Mouse (Mus musculus) splenic B cell, adult 2 months (primary cell): ENCODE measurements around the gene Treml4.

Experiments used
- DNase-seq: peaks from one replicate; pipeline ENCODE4 v3.0.0-alpha.2; 2011; ENCODE audit warnings: low read depth, low spot score
- H3K27me3 ChIP-seq: 2 replicates; pipeline ENCODE4 v1.6.1; 2012; ENCODE audit warnings: mild to moderate bottlenecking, low read length, moderate library complexity, mixed read lengths; ENCODE audit not compliant: control insufficient read depth, poor library complexity, insufficient read depth, severe bottlenecking
- H3K36me3 ChIP-seq: 2 replicates; pipeline ENCODE4 v1.6.1; 2012; ENCODE audit warnings: mild to moderate bottlenecking, low read length, moderate library complexity, mixed read lengths; ENCODE audit not compliant: control insufficient read depth, poor library complexity, insufficient read depth, severe bottlenecking

Gene Treml4

GRCm38 (mm10) chr17:48263741-48264362 lies at the start of gene Treml4:
Treml4 (plus strand) TSS chr17:48264295.
- no peaks in the 10 kb centered on the region for H3K27me3 ChIP-seq
- peak; percentile 39 for DNase-seq
- no peaks in the 10 kb centered on the region for H3K36me3 ChIP-seq

GRCm38 (mm10) chr17:48215429-48215828 lies 48.7 kb upstream of the Treml4 start:
- no peak for DNase-seq
- no peaks in the 10 kb centered on the region for H3K36me3 ChIP-seq
- no peaks in the 10 kb centered on the region for H3K27me3 ChIP-seq

- Histone ChIP-seq H3K27me3 (no peaks in the 10 kb centered on the region), H3K36me3 (no peaks in the 10 kb centered on the region)
- peak; percentile 17 for DNase-seq
These were observed 33.4 kb upstream of the Treml4 start for GRCm38 (mm10) chr17:48230680-48231079.

- peak; percentile 53 for DNase-seq
- H3K27me3 ChIP-seq: no peaks in the 10 kb centered on the region
- no peaks in the 10 kb centered on the region for H3K36me3 ChIP-seq
These were observed 31.6 kb upstream of the Treml4 start, which contains the start of gene Trem1 for GRCm38 (mm10) chr17:48232518-48232917. Trem1 (plus strand) TSS chr17:48232768.

GRCm38 (mm10) chr17:48233789-48234188 lies 30.3 kb upstream of the Treml4 start:
- no peaks in the 10 kb centered on the region for H3K27me3 ChIP-seq
- DNase-seq: no peak
- no peaks in the 10 kb centered on the region for H3K36me3 ChIP-seq

- no peak for DNase-seq
- H3K36me3 ChIP-seq: no peaks in the 10 kb centered on the region
- no peaks in the 10 kb centered on the region for H3K27me3 ChIP-seq
These were observed 29.5 kb upstream of the Treml4 start for GRCm38 (mm10) chr17:48234550-48234949.

- no peaks in the 10 kb centered on the region for H3K27me3 ChIP-seq
- no peaks in the 10 kb centered on the region for H3K36me3 ChIP-seq
- DNase-seq: no peak
These were observed 28.2 kb upstream of the Treml4 start for GRCm38 (mm10) chr17:48235773-48236370.

GRCm38 (mm10) chr17:48237621-48238020 lies 26.5 kb upstream of the Treml4 start:
- Histone ChIP-seq H3K27me3 (no peaks in the 10 kb centered on the region), H3K36me3 (no peaks in the 10 kb centered on the region)
- no peak for DNase-seq

GRCm38 (mm10) chr17:48247221-48247928 lies 16.7 kb upstream of the Treml4 start, which contains the start of gene Trem3:
Trem3 (plus strand) TSS chr17:48247777.
- Histone ChIP-seq H3K27me3 (no peaks in the 10 kb centered on the region), H3K36me3 (no peaks in the 10 kb centered on the region)
- DNase-seq: no peak

GRCm38 (mm10) chr17:48249039-48249438 lies 15.1 kb upstream of the Treml4 start:
- no peak for DNase-seq
- no peaks in the 10 kb centered on the region for H3K36me3 ChIP-seq
- H3K27me3 ChIP-seq: no peaks in the 10 kb centered on the region

- Histone ChIP-seq H3K36me3 (no peaks in the 10 kb centered on the region), H3K27me3 (no peaks in the 10 kb centered on the region)
- DNase-seq: no peak
These were observed 14.6 kb upstream of the Treml4 start for GRCm38 (mm10) chr17:48249501-48249900.

GRCm38 (mm10) chr17:48250631-48251030 lies 13.5 kb upstream of the Treml4 start:
- H3K27me3 ChIP-seq: no peaks in the 10 kb centered on the region
- DNase-seq: no peak
- H3K36me3 ChIP-seq: no peaks in the 10 kb centered on the region

- no peak for DNase-seq
- no peaks in the 10 kb centered on the region for H3K27me3 ChIP-seq
- H3K36me3 ChIP-seq: no peaks in the 10 kb centered on the region
These were observed 7.5 kb upstream of the Treml4 start for GRCm38 (mm10) chr17:48256575-48256974.

GRCm38 (mm10) chr17:48261868-48262267 lies 2.2 kb upstream of the Treml4 start:
- Histone ChIP-seq H3K27me3 (no peaks in the 10 kb centered on the region), H3K36me3 (no peaks in the 10 kb centered on the region)
- no peak for DNase-seq

- no peaks in the 10 kb centered on the region for H3K27me3 ChIP-seq
- no peak for DNase-seq
These were observed 567 bp downstream of the Treml4 start for GRCm38 (mm10) chr17:48264662-48265061.

More at GRCm38 (mm10) chr17:48264662-48265061, 567 bp downstream of the Treml4 start:
- no peaks in the 10 kb centered on the region for H3K36me3 ChIP-seq
